Mouse (Mus musculus): ENCODE measurements at regions not wholly inside any gene's neighbourhood (a gene's known extent, or its start where the extent isn't known, plus 50 kb on each side); places are given as distances from the start of the nearest gene placed in this dataset.

GRCm38 (mm10) chr2:10658317-10658716 lies 288.0 kb downstream of the Sfmbt2 start:
- TF ChIP-seq MYOD1 (IDR thresholded peaks at IDR 0.05; ENCODE audit: control insufficient read depth, insufficient read length, low read depth): no peak
- TF ChIP-seq CTCF (IDR thresholded peaks at IDR 0.05; ENCODE audit: control insufficient read depth, insufficient read depth, insufficient read length): no peak

All from C2C12 (cell line).